Mouse (Mus musculus) limb, embryonic 12.5 days (tissue): Measurements from ENCODE around the gene Vmn1r39. TPM values are rescaled to one million over a fixed set of nuclear protein-coding genes. Genes with fewer than 3 reads are reported as not detected.

Source experiments
- polyA plus RNA-seq: library from polyadenylated mRNA; unstranded; fragments of >200 nt; fragmentation: Nextera tagmentation; extraction: Ambion mirVana; gene quantifications from 2 replicates; pipeline ENCODE4 v1.2.1, GENCODE M21; 2016

Vmn1r39 gene
- polyA plus RNA-seq, 1 experiment from 2014 or later, result not detected

Other genes with a start within 250 kb of the Vmn1r39 start
- not detected in 2 replicates for gene Vmn1r33, start 192.3 kb downstream of the Vmn1r39 start, polyA plus RNA-seq
- not detected in 2 replicates for gene Vmn1r34, start 166.7 kb downstream of the Vmn1r39 start, polyA plus RNA-seq
- gene Vmn1r35, start 124.7 kb downstream of the Vmn1r39 start, polyA plus RNA-seq, result not detected in 2 replicates
- not detected in 2 replicates for gene Vmn1r36, start 91.4 kb downstream of the Vmn1r39 start, polyA plus RNA-seq
- not detected in 2 replicates for gene Vmn1r37, start 81.2 kb downstream of the Vmn1r39 start, polyA plus RNA-seq
- gene Vmn1r38, start 28.0 kb downstream of the Vmn1r39 start, polyA plus RNA-seq, result not detected in 2 replicates
- 56.2 and 56.9 TPM in 2 replicates for gene Gng12, start 85.8 kb upstream of the Vmn1r39 start, polyA plus RNA-seq
- 21.3 and 23.1 TPM in 2 replicates for gene Gadd45a, start 226.8 kb upstream of the Vmn1r39 start, polyA plus RNA-seq